Mouse (Mus musculus) adipose tissue, adult 10 weeks (tissue): ENCODE results near the gene Zfp846. TPM values are rescaled to one million over a fixed set of nuclear protein-coding genes. Genes with fewer than 3 reads are reported as not detected.

Experiments used
- polyA plus RNA-seq: library from polyadenylated mRNA; stranded (reverse); fragments of 350-450 nt; fragmentation: Illumina TruSeq; extraction: RNeasy Lipid Tissue Mini Kit (QIAGEN cat#74804); gene quantifications from one replicate; pipeline ENCODE4 v1.2.3, GENCODE M21; 2014; ENCODE audit warnings: low read depth, low replicate concordance

Zfp846 gene
- 5.0 TPM for polyA plus RNA-seq

DNA sequence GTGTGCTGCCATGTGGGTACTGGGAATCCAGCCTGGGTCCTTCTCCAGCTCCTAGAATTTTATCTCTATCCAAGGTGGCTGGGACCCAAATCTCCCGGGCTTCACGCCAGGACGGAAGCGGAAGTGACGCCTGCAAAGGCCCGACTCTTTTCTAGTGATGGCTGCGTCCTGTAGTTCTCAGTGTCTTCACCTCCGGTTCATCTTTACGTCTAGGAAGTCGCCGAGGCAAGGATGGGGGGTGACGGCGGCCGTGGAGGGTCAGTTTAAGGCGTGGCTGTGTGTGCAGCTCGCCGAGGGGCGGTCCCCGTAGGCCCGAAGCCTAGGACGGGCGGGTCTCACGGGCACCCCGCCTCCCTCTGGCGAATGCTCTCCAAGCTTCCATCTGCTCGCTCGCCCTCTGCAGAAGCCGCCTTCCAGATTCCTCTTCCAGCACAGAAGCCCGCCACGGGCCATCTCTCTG lies at the start of gene Zfp846:
TSS of gene Zfp846 (plus strand) at position 117 of the 460 bp plus-strand sequence.

DNA sequence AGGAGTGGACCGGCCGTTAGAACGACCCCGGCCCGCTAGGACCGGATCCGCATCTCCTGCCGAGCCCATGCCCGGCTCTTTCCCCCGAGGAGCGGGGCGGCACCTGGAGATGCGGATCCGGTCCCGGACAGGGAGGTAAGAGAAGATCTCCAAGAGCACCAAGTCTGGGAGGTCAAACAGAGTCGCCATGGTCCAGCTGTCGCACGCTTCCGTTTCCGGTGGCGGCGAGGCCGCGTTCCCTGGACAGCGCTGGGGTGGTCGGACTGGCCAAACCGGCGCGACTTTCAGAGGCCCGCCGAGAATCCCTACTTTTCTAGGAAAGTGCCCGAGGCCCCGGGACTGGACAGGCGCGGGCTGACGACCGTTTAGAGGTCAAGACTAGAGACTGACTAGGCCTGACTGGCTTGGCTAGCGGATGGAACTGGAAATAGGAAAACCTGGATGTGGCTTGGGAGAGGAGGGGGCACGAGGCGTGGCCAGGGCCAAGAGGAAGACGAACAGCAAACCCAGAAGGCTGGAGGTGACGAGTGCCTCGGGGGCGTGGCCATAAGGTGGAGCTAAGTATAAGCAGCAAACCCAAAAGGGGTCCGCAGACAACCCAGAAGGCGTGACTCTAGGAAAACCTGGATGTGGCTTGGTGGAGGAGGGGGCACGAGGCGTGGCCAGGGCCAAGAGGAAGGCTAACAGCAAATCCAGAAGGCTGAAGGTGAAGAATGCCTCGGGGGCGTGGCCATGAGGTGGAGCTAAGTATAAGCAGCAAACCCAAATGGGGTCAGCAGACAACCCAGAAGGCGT lies 61.2 kb downstream of the Zfp846 start, which contains the start of gene Ubl5:
TSS of gene Ubl5 (plus strand) at position 778 of the 795 bp plus-strand sequence.

DNA sequence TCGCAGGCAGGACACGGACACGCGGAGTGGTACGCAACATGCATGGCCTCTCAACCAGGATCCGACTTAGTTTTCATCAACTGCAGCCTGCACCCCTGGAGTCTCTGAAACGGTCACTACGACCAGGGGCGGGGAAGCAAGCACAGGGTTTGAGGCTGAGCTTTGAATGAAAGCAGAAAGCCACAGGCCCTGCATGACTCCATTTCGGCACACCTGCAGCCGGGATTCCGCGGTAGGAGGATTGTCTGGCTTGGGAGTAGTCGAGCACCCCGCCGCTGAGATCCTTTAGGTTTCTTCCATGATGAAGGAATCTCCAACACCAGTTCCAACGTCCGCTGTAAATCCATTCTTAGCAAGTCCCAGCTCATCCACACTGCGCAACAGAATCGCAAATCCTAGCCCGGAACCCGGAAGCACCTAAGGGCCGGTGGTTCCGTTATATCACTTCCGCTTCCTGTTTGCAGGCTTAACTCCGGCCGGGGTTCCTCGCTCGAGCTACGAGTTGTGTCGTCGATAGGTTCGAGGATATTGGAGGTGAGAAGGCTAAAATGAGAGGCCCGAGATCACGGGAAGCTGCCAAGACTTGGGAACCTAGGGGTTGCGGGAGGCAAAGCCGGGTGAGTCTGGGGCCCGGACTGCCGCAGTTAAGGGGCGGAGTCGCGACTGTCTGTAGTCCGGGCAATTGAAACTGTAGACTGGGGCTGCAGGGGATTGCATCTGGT lies 63.4 kb downstream of the Zfp846 start, which contains the start of gene Fbxl12:
TSS of gene Fbxl12 (minus strand) at position 408 of the 722 bp plus-strand sequence.

DNA sequence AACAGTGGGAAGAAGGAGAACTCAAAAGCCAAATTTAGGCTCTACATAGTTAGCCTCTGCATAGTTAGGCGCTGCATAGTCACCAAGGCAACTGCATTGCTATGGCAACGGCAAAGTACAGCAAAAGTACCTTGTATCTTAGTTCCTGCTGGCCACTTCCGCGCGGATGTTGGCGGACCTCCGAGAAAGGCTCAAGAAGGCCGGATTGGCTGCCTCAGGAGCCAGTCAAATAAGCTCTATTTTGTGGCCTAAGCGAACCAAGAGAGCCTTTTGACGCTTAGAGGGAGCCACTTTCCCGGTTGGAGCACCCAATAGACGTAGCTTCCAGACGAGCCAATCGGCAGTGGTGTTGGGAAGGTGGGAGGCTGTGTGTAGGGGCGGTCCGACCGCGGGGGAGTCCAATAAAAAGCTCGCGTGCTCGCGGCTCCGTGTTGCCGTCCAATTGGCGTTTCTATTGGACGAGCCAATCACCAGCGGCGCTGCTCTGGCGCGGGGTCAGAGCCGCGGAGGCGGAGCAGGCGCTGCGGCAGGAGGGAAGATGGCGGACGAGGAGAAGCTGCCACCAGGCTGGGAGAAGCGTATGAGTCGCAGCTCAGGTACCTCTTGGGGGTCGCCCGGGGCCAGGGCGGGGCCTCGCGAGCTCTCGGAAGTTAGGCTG lies 70.6 kb downstream of the Zfp846 start, which contains the start of gene Pin1:
TSS of gene Pin1 (plus strand) at position 494 of the 658 bp plus-strand sequence.

Other genes starting within 250 kb of the Zfp846 start
- gene Olfr18, start 245.2 kb upstream of the Zfp846 start, polyA plus RNA-seq = not detected
- 23.9 TPM for gene Zfp560, start 196.1 kb upstream of the Zfp846 start, polyA plus RNA-seq
- gene Zfp26, start 121.1 kb upstream of the Zfp846 start, polyA plus RNA-seq = 5.8 TPM
- 19.5 TPM for gene Zfp426, start 88.5 kb upstream of the Zfp846 start, polyA plus RNA-seq
- 17.4 TPM for gene Zfp266, start 59.9 kb upstream of the Zfp846 start, polyA plus RNA-seq
- 549 TPM for gene Ubl5, start 61.6 kb downstream of the Zfp846 start, polyA plus RNA-seq
- gene Fbxl12, start 63.5 kb downstream of the Zfp846 start, polyA plus RNA-seq = 31.5 TPM
- 14.3 TPM for gene Pin1, start 70.8 kb downstream of the Zfp846 start, polyA plus RNA-seq
- gene Olfm2, start 165.1 kb downstream of the Zfp846 start, polyA plus RNA-seq = 2.6 TPM
- 72.1 TPM for gene Col5a3, start 233.8 kb downstream of the Zfp846 start, polyA plus RNA-seq
- gene Rdh8, start 237.2 kb downstream of the Zfp846 start, polyA plus RNA-seq = not detected